Mouse (Mus musculus) central nervous system, embryonic 14 days (tissue): ENCODE results near the gene Cldn11. TPM values are rescaled to one million over a fixed set of nuclear protein-coding genes. Genes with fewer than 3 reads are reported as not detected.

Experiments used
- polyA plus RNA-seq: library from polyadenylated mRNA; depleted of rRNA; stranded (reverse); fragments of >200 nt; gene quantifications from 2 replicates; pipeline ENCODE4 v1.2.3, GENCODE M21; 2012; rRNA removed

The Cldn11 gene
- polyA plus RNA-seq: 33.3 and 43.9 TPM in 2 replicates

DNA sequence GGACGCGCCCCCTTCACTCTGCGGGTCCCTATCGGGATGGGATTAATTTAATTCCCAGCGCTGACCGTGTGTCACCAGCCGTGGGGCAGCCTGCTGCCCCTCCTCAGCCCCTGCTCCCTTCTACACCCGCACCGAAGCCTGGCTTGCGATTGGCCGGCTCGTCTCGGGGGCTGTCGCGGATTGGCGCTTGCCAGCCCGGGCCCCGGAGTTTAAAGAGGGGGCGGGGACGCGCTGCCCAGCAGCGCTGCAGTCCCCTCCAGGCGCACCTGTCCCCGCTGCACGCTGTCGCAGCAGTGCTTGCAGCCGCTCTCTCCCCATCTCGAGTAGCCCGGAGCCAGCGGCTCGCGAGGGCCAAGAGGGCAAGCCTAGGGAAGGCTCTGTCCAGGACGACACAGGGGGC lies at the start of gene Cldn11:
Cldn11 (plus strand) TSS at position 215 of the 400 bp plus-strand sequence.

Other genes with a start within 250 kb of the Cldn11 start
- gene Phc3, start 180.5 kb upstream of the Cldn11 start, polyA plus RNA-seq: 16.3 and 17.6 TPM in 2 replicates
- 34.0 and 37.1 TPM in 2 replicates for gene Prkci, start 154.2 kb upstream of the Cldn11 start, polyA plus RNA-seq
- gene Skil, start 54.9 kb upstream of the Cldn11 start, polyA plus RNA-seq: 18.4 and 19.4 TPM in 2 replicates
- 3.4 and 3.9 TPM in 2 replicates for gene Slc7a14, start 160.5 kb downstream of the Cldn11 start, polyA plus RNA-seq